Mouse (Mus musculus): ENCODE measurements around the gene Cercam. TPM values are rescaled to one million over a fixed set of nuclear protein-coding genes. Genes with fewer than 3 reads are reported as not detected.

The Cercam gene
- polyA plus RNA-seq, 1 experiment: 10.8 TPM

DNA sequence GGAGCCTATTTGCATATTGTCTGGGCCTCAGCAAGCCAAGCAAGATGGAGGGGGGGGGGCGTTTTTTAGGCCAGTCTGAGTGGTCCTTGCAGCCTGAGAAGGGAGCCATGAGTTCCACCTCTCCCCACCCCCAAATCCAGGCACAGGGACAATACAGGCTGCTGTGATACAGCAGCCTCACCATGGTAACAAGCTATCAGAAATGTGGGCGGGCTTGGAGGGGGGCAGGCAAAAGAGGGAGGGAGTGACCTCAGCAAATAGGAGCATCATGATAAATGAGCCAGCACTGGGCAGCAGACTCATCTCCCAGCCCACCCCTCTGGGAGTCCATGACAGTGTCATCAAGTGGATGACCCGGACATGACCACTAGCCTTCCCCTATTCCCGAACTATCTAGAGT, 29.5 kb upstream of the Cercam start:
- no peak overlapping the region for H3K4me2 ChIP-seq (ENCODE audit: low read depth)
- no peaks in the 10 kb centered on the region for H3K79me2 ChIP-seq (ENCODE audit: control insufficient read depth, insufficient read depth)
- TF ChIP-seq TCF3 (IDR thresholded peaks at IDR 0.05; ENCODE audit: insufficient read length, low read depth) (no peak), MYOD1 (IDR thresholded peaks at IDR 0.05; ENCODE audit: control insufficient read depth in 1 of 3, insufficient read length in 2 of 3, low read depth in 2 of 3) (no peak), USF1 (IDR thresholded peaks at IDR 0.05; ENCODE audit: low read depth) (no peak), SRF (IDR thresholded peaks at IDR 0.05; ENCODE audit: control insufficient read depth, insufficient read length, low read depth) (no peak), REST (IDR thresholded peaks at IDR 0.05; ENCODE audit: insufficient read depth, insufficient read length) (no peak), CEBPB (IDR thresholded peaks at IDR 0.05; ENCODE audit: insufficient read depth, poor library complexity, severe bottlenecking) (no peak)
- no peaks in the 10 kb centered on the region for H3K27me3 ChIP-seq (ENCODE audit: control insufficient read depth, insufficient read depth, insufficient read length)
- no peak overlapping the region for H3ac ChIP-seq (ENCODE audit: control insufficient read depth, insufficient read length)
- H3K4me3 ChIP-seq: no peak overlapping the region
- H3K36me3 ChIP-seq (ENCODE audit: control insufficient read depth, insufficient read depth): no peaks in the 10 kb centered on the region

DNA sequence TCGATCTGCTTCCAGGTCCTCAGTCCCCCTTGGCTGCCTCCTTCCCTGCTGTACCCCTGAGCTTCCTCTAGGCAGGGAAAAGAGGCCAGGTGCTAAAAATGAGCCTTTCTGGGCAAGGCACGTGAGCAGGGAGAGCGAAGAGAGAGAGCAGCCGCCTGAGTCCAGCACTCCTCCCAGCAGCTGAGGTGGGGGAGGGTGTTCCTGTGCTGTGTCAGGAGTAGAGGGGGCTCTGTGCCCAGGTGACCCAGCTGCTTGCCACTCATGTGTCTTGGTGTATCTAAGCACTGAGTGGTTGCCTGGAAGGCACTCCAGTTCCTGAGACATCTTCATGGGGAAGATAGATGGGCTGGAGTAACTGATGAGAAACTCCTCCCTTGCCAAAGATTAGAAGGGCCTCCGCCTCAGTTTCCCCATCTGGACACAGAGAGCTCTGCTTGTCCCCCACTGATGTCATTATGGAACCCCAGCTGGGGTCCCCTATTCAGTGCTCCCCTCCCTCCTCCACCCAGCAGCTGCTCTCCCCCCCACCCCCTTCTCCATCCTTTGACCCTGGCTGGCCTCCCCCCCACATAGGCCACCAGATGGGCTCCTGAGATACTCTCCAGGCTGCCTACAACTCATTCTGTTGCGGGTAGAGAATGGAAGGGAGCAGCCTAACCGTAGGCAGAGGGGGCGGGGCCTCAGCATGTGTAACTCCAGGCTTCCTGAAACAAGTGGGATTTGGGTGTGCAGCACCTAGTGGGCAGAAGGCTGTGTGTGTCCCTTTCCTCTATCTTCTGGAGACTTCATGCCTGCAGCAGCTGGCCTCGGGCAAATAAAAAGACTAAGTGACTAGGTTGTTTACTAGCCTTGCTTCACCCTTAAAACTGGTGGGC, 25.5 kb upstream of the Cercam start:
- no peak overlapping the region for H3K4me3 ChIP-seq
- no peak overlapping the region for H3ac ChIP-seq (ENCODE audit: control insufficient read depth, insufficient read length)
- no peaks in the 10 kb centered on the region for H3K79me2 ChIP-seq (ENCODE audit: control insufficient read depth, insufficient read depth)
- no peaks in the 10 kb centered on the region for H3K27me3 ChIP-seq (ENCODE audit: control insufficient read depth, insufficient read depth, insufficient read length)
- no peak for TF ChIP-seq MAX (IDR thresholded peaks at IDR 0.05; ENCODE audit: low read depth)
- TF ChIP-seq POLR2AphosphoS2 (IDR thresholded peaks at IDR 0.05; ENCODE audit: insufficient read length, low read depth): no peak
- TF ChIP-seq MYOD1 (IDR thresholded peaks at IDR 0.05; ENCODE audit: control insufficient read depth in 1 of 3, insufficient read length in 2 of 3, low read depth in 2 of 3): no peak
- TF ChIP-seq E2F4 (IDR thresholded peaks at IDR 0.05; ENCODE audit: insufficient read depth): no peak
- H3K4me2 ChIP-seq (ENCODE audit: low read depth): no peak overlapping the region
- no peaks in the 10 kb centered on the region for H3K36me3 ChIP-seq (ENCODE audit: control insufficient read depth, insufficient read depth)

DNA sequence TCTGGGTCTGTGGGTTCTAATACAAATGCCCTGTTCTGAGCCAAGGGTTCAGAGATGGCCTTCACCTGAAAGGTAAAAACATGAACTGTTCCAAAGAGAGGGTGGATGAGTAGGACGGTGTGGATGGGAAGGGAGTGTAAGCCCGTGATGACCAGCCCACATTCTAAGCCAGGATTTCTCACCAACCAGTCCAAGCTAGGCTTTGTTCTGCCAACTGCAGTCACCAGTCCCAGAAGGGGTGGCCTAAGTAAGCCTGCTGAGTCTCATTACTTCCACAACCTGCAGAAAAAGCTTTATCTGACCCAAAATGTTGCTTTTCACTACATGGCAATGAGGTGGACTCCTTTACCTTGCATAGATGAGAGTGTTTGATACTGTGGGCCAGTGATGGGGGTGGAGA, 24.8 kb upstream of the Cercam start:
- Histone ChIP-seq H3K4me2 (ENCODE audit: low read depth) (no peak overlapping the region), H3K4me3 (no peak overlapping the region), H3ac (ENCODE audit: control insufficient read depth, insufficient read length) (no peak overlapping the region), H3K36me3 (ENCODE audit: control insufficient read depth, insufficient read depth) (no peaks in the 10 kb centered on the region), H3K79me2 (ENCODE audit: control insufficient read depth, insufficient read depth) (no peaks in the 10 kb centered on the region), H3K27me3 (ENCODE audit: control insufficient read depth, insufficient read depth, insufficient read length) (no peaks in the 10 kb centered on the region)
- no peak for TF ChIP-seq POLR2A (IDR thresholded peaks at IDR 0.05; ENCODE audit: insufficient read length, low read depth)
- TF ChIP-seq TCF12 (IDR thresholded peaks at IDR 0.05; ENCODE audit: insufficient read depth, poor library complexity, severe bottlenecking): no peak
- no peak for TF ChIP-seq MAX (IDR thresholded peaks at IDR 0.05; ENCODE audit: low read depth)
- TF ChIP-seq REST (IDR thresholded peaks at IDR 0.05; ENCODE audit: insufficient read depth, insufficient read length): no peak
- no peak for TF ChIP-seq E2F4 (IDR thresholded peaks at IDR 0.05; ENCODE audit: insufficient read depth)
- no peak for TF ChIP-seq USF1 (IDR thresholded peaks at IDR 0.05; ENCODE audit: low read depth)
- no peak for TF ChIP-seq TCF3 (IDR thresholded peaks at IDR 0.05; ENCODE audit: insufficient read length, low read depth)

DNA sequence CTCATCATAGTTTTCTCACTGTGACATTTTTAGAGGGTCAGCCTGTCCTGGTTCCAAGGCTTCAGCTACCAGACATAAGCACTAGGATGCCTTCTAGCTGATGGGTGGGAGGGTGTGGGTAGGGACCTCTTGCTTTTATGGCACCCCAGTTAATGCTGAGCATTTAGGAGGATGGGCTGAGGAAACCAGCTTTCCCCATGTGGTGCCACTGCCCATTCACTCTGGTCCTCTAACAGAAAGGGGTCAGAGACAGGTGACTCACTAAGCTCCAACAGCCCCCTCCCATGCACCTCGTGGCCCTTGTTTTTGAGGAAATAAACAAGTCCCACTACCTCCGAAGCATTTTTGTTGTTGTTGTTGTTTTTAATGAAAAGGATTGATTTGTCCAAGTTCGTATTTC, 24.3 kb upstream of the Cercam start:
- no peaks in the 10 kb centered on the region for H3K27me3 ChIP-seq (ENCODE audit: control insufficient read depth, insufficient read depth, insufficient read length)
- H3K4me3 ChIP-seq: no peak overlapping the region
- no peak overlapping the region for H3ac ChIP-seq (ENCODE audit: control insufficient read depth, insufficient read length)
- TF ChIP-seq TCF3 (IDR thresholded peaks at IDR 0.05; ENCODE audit: insufficient read length, low read depth) (no peak), REST (IDR thresholded peaks at IDR 0.05; ENCODE audit: insufficient read depth, insufficient read length) (no peak), MAX (IDR thresholded peaks at IDR 0.05; ENCODE audit: low read depth) (no peak), MYOG (IDR thresholded peaks at IDR 0.05; ENCODE audit: control insufficient read depth in 1 of 3, insufficient read depth in 1 of 3, insufficient read length in 2 of 3, low read depth in 2 of 3) (no peak), POLR2AphosphoS2 (IDR thresholded peaks at IDR 0.05; ENCODE audit: insufficient read length, low read depth) (no peak), CEBPB (IDR thresholded peaks at IDR 0.05; ENCODE audit: insufficient read depth, poor library complexity, severe bottlenecking) (no peak), E2F4 (IDR thresholded peaks at IDR 0.05; ENCODE audit: insufficient read depth) (no peak), USF1 (IDR thresholded peaks at IDR 0.05; ENCODE audit: low read depth) (no peak), SRF (IDR thresholded peaks at IDR 0.05; ENCODE audit: control insufficient read depth, insufficient read length, low read depth) (no peak), TCF12 (IDR thresholded peaks at IDR 0.05; ENCODE audit: insufficient read depth, poor library complexity, severe bottlenecking) (no peak)
- no peaks in the 10 kb centered on the region for H3K36me3 ChIP-seq (ENCODE audit: control insufficient read depth, insufficient read depth)
- no peaks in the 10 kb centered on the region for H3K79me2 ChIP-seq (ENCODE audit: control insufficient read depth, insufficient read depth)
- H3K4me2 ChIP-seq (ENCODE audit: low read depth): no peak overlapping the region

DNA sequence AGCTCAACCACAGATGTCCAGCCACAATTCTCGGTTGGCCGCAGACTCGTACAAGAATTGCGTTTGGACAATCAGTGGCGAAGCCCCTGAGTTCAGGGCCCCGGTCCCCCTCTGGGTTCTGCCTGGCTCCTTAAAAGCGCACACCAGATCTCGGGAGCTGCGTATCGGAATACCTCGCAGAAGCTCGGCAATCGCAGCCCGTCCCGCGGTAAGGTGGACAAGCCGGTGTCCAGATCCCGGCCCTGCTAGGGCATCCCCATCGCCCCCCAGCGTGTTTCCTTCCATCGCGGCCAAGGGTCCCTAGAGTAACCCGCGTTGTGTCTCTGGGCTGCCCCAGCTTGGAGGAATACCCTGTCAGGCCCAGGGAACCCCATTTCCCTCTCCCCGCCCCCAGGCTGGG, 23.3 kb upstream of the Cercam start:
- no peak overlapping the region for H3K4me2 ChIP-seq (ENCODE audit: low read depth)
- TF ChIP-seq MYOD1 (IDR thresholded peaks at IDR 0.05; ENCODE audit: control insufficient read depth in 1 of 3, insufficient read length in 2 of 3, low read depth in 2 of 3) (no peak), SRF (IDR thresholded peaks at IDR 0.05; ENCODE audit: control insufficient read depth, insufficient read length, low read depth) (no peak), E2F4 (IDR thresholded peaks at IDR 0.05; ENCODE audit: insufficient read depth) (no peak), POLR2AphosphoS2 (IDR thresholded peaks at IDR 0.05; ENCODE audit: insufficient read length, low read depth) (no peak), MAX (IDR thresholded peaks at IDR 0.05; ENCODE audit: low read depth) (no peak), TCF3 (IDR thresholded peaks at IDR 0.05; ENCODE audit: insufficient read length, low read depth) (no peak), CEBPB (IDR thresholded peaks at IDR 0.05; ENCODE audit: insufficient read depth, poor library complexity, severe bottlenecking) (no peak), USF1 (IDR thresholded peaks at IDR 0.05; ENCODE audit: low read depth) (no peak), POLR2A (IDR thresholded peaks at IDR 0.05; ENCODE audit: insufficient read length, low read depth) (no peak), MYOG (IDR thresholded peaks at IDR 0.05; ENCODE audit: control insufficient read depth in 1 of 3, insufficient read depth in 1 of 3, insufficient read length in 2 of 3, low read depth in 2 of 3) (no peak), TCF12 (IDR thresholded peaks at IDR 0.05; ENCODE audit: insufficient read depth, poor library complexity, severe bottlenecking) (no peak), REST (IDR thresholded peaks at IDR 0.05; ENCODE audit: insufficient read depth, insufficient read length) (no peak)
- H3K4me3 ChIP-seq: no peak overlapping the region
- no peaks in the 10 kb centered on the region for H3K36me3 ChIP-seq (ENCODE audit: control insufficient read depth, insufficient read depth)
- no peaks in the 10 kb centered on the region for H3K27me3 ChIP-seq (ENCODE audit: control insufficient read depth, insufficient read depth, insufficient read length)
- no peak overlapping the region for H3ac ChIP-seq (ENCODE audit: control insufficient read depth, insufficient read length)
- no peaks in the 10 kb centered on the region for H3K79me2 ChIP-seq (ENCODE audit: control insufficient read depth, insufficient read depth)

All from myocyte (in vitro differentiated cells).